Mouse (Mus musculus) lung, postnatal 0 days (tissue): ENCODE measurements at regions not wholly inside any gene's neighbourhood (a gene's known extent, or its start where the extent isn't known, plus 50 kb on each side); places are given as distances from the start of the nearest gene placed in this dataset.
A peak's percentile ranks its signal among the peaks of the same experiment; 100 is the strongest.

Experiments used
- ATAC-seq: fragments of 200-750 bp; cut with Nextera tagmentation; 2 replicates; pipeline ENCODE4 v1.8.0; 2017; ENCODE audit warnings: moderate library complexity
- DNase-seq: peaks from one replicate; pipeline ENCODE4 v3.0.0-alpha.2; 2016; ENCODE audit warnings: low spot score
- H3K27ac ChIP-seq: fragments of 300-500 bp; sonication (generic); 2 replicates; pipeline ENCODE4 v1.5.1; 2014; ENCODE audit warnings: antibody characterized with exemption, mild to moderate bottlenecking, low read length, mixed read lengths
- H3K27me3 ChIP-seq: fragments of 300-500 bp; sonication (generic); replicated peaks from 2 replicates; pipeline ENCODE4 v1.6.1; 2014; ENCODE audit warnings: low read length, mixed read lengths; ENCODE audit not compliant: insufficient read depth
- H3K36me3 ChIP-seq: fragments of 300-500 bp; sonication (generic); 2 replicates; pipeline ENCODE4 v1.6.1; 2014; ENCODE audit warnings: low read length, mixed read lengths; ENCODE audit not compliant: insufficient read depth
- H3K4me1 ChIP-seq: fragments of 300-500 bp; sonication (generic); 2 replicates; pipeline ENCODE4 v1.6.1; 2014; ENCODE audit warnings: antibody characterized with exemption, low read depth, low read length, mixed read lengths; ENCODE audit not compliant: insufficient read depth
- H3K4me2 ChIP-seq: fragments of 300-500 bp; sonication (generic); replicated peaks from 2 replicates; pipeline ENCODE4 v1.6.1; 2014; ENCODE audit warnings: low read depth, mild to moderate bottlenecking, low read length, moderate library complexity, mixed read lengths
- H3K4me3 ChIP-seq: fragments of 300-500 bp; sonication (generic); 2 replicates; pipeline ENCODE4 v1.5.1; 2014; ENCODE audit warnings: low read depth, low read length
- H3K9ac ChIP-seq: fragments of 300-500 bp; sonication (generic); replicated peaks from 2 replicates; pipeline ENCODE4 v1.6.1; 2014; ENCODE audit warnings: low read depth, mild to moderate bottlenecking
- H3K9me3 ChIP-seq: fragments of 300-500 bp; sonication (generic); 2 replicates; pipeline ENCODE4 v1.6.1; 2016; ENCODE audit warnings: low read length, mixed read lengths
- CTCF ChIP-seq: IDR thresholded peaks from 2 replicates; pipeline ENCODE4 v1.5.1; 2016; ENCODE audit warnings: antibody characterized with exemption, mild to moderate bottlenecking
- EP300 ChIP-seq: IDR thresholded peaks from 2 replicates; pipeline ENCODE4 v1.6.1; 2016; ENCODE audit warnings: antibody characterized with exemption, mild to moderate bottlenecking, control low read depth
- WGBS: fragments of 180-500 bp; shearing (Covaris S2); extraction: QIAGEN DNeasy Blood & Tissue Kit; methylation state at CpG from one replicate; pipeline ENCODE4 v1.1.7; 2014; 5-methylcytosine and 5-hydroxymethylcytosine counted together

DNA sequence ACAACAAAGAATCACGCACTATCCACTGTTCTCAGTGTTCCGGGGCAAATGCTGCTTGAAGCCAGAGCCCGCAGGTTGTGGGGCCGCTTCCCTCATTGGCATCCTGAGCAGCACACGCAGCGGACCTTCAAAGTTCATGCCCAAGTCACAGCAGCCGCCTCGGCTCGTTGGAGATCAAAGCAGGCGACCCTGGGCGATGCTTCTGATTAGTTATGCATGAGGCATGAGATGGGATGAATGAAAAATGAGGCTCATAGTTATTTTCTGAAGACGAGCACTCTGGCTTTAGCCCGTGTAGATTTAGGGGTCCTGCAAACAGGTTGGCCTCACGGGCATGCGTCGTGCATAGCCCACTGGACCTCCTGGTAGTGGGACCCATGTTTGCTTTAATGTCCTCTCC is 252.5 kb upstream of the Sulf2 start:
- H3K27ac ChIP-seq = no peak overlapping the region
- H3K4me1 ChIP-seq = no peaks in the 10 kb centered on the region
- H3K27me3 ChIP-seq = no peaks in the 10 kb centered on the region
- no peaks in the 10 kb centered on the region for H3K9me3 ChIP-seq
- H3K36me3 ChIP-seq = no peaks in the 10 kb centered on the region
- no peak for DNase-seq
- no peak overlapping the region for H3K4me2 ChIP-seq
- ATAC-seq = no peak
- WGBS = 82% methylated on average over 16 of the region's 16 CpGs
- no peak for TF ChIP-seq EP300
- no peak for TF ChIP-seq CTCF
- H3K4me3 ChIP-seq = no peak overlapping the region
- H3K9ac ChIP-seq = no peak overlapping the region

DNA sequence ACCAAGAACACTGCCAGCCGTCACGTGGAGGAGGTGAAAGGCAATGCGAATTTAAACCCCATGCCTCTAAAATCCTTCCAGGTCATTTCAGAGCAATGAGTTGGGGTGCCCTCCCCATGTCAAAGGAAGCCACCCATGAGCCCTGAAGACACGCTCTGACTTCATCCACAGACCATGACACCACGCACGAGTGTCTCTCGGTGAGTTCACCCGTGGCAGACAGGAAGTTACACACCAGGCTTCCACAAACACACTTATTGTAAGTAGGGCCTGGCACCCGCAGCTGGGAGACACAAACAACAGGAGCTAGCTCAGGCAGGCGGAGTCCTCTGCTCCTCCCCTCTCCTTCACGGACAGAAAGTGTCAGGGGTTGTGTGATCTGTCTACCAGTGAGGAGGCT is 251.4 kb upstream of the Sulf2 start:
- Histone ChIP-seq H3K9ac (no peak overlapping the region), H3K4me2 (no peak overlapping the region), H3K36me3 (no peaks in the 10 kb centered on the region), H3K4me1 (no peaks in the 10 kb centered on the region), H3K9me3 (no peaks in the 10 kb centered on the region), H3K4me3 (no peak overlapping the region), H3K27ac (no peak overlapping the region), H3K27me3 (no peaks in the 10 kb centered on the region)
- no peak for DNase-seq
- ATAC-seq = no peak
- 59% methylated on average over 11 of the region's 11 CpGs for WGBS
- TF ChIP-seq CTCF (no peak), EP300 (no peak)

DNA sequence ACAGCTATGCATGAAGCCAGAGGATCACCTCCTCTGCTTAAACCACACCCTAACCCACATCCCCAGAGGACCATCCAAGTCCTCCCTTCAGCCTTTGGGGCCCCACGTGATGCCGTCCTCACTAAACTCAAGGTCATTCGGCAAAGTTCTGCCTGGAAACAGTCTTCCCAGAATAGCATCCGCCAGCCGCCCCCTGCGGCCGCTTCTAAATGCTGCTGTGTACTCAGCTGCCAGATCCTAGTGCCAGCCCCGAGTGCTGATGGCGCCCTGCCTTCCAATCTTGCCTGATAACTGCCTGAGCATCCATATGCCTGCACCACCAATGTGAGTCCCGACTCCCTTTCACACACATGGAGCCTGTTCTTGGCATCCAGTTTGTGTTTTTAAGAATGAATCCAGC is 247.9 kb upstream of the Sulf2 start:
- no peaks in the 10 kb centered on the region for H3K9me3 ChIP-seq
- TF ChIP-seq EP300 (no peak), CTCF (no peak)
- no peak overlapping the region for H3K4me3 ChIP-seq
- H3K36me3 ChIP-seq = no peaks in the 10 kb centered on the region
- H3K27ac ChIP-seq = no peak overlapping the region
- no peaks in the 10 kb centered on the region for H3K27me3 ChIP-seq
- H3K9ac ChIP-seq = no peak overlapping the region
- no peaks in the 10 kb centered on the region for H3K4me1 ChIP-seq
- ATAC-seq (no peak), DNase-seq (no peak)
- 60% methylated on average over 10 of the region's 10 CpGs for WGBS
- H3K4me2 ChIP-seq = no peak overlapping the region

DNA sequence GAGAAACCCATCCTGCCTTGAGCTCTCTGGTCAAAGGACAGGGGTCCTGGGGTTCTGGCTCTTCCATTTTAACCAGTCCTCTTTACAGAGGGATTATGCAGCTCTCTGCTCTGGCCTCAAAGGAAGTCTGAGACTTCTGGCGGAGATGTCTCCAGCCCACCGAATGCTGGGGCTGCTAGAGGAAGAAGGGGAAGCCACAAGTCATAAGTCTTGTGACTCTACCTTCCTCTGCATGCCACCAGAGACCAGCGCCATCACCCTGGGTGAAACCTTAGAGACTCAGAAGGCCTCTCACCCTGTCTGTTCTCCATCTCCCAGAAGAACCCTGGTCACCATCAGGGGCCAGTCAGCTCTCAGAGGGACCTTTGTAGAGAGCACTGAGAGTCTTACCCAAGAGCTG is 246.4 kb upstream of the Sulf2 start:
- no peaks in the 10 kb centered on the region for H3K27me3 ChIP-seq
- H3K4me1 ChIP-seq = no peaks in the 10 kb centered on the region
- H3K4me3 ChIP-seq = no peak overlapping the region
- H3K4me2 ChIP-seq = no peak overlapping the region
- ATAC-seq (no peak), DNase-seq (no peak)
- TF ChIP-seq EP300 (no peak), CTCF (no peak)
- H3K36me3 ChIP-seq = no peaks in the 10 kb centered on the region
- 75% methylated on average over 3 of the region's 3 CpGs for WGBS
- H3K9ac ChIP-seq = no peak overlapping the region
- H3K9me3 ChIP-seq = no peaks in the 10 kb centered on the region
- H3K27ac ChIP-seq = no peak overlapping the region

DNA sequence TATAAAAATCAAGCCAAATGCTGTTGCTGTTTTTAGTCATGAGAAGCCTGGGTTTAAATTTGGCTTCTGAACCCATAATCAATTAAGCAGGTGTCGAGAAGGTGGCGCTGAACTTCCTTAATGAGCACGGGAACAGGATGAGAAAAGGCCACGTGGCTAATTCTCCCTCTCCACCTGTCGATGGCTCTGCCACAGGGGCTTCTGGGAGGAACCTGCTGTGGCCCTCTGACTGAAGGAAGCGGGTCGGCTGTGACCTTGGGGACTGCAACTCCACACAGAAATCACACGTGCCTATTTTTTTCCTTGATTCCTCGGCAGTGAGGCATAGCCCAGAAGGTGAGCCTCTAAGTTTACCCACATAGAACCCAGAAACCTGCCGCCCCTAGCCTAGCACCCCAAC is 244.8 kb upstream of the Sulf2 start:
- Histone ChIP-seq H3K4me2 (no peak overlapping the region), H3K27me3 (no peaks in the 10 kb centered on the region; the same call in 1 of the 2 replicates), H3K27ac (no peak overlapping the region), H3K4me3 (no peak overlapping the region), H3K9me3 (no peaks in the 10 kb centered on the region), H3K36me3 (no peaks in the 10 kb centered on the region), H3K4me1 (no peaks in the 10 kb centered on the region), H3K9ac (no peak overlapping the region)
- WGBS = 60% methylated on average over 10 of the region's 10 CpGs
- no peak for TF ChIP-seq CTCF
- TF ChIP-seq EP300 = no peak
- no peak for DNase-seq
- no peak for ATAC-seq

DNA sequence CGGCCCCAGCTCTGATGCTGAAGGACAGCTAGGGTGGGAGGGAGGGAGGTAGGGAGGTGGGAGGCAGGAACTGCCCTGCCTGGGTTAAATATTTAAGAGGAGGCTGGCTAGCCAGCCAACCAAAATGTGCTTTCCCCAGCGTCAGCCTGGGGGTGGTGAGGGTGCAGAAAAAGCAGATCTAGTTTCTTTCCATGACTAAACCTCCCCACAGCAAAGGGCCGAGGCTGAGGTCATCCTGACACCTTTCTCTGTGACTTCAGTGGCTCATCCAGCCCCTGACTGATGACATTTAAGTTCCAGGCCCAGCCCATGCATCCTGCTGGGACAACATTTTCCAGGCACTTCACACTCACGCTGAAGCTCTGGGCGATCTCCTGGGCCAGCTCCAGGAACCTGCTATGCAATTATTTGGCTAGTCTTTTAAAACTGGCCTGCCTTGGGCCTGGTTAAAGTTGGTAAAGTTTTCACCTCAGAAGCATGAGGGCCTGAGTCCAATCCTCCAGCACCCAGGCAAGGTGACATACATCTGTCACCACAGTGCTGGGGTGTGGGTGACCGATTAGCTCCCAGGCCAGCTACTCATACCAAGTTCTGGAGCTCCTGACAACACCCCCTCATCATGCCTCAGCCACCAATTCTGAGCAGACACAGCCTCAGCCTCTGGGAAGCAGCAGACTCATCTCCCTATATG is 243.8 kb upstream of the Sulf2 start:
- Histone ChIP-seq H3K4me2 (no peak overlapping the region), H3K4me3 (no peak overlapping the region), H3K27ac (no peak overlapping the region), H3K27me3 (no peaks in the 10 kb centered on the region; the same call in 1 of the 2 replicates), H3K9ac (no peak overlapping the region), H3K9me3 (no peaks in the 10 kb centered on the region), H3K4me1 (no peaks in the 10 kb centered on the region), H3K36me3 (no peaks in the 10 kb centered on the region)
- 23% methylated on average over 6 of the region's 6 CpGs for WGBS
- peak; percentile 64 for DNase-seq
- peak; percentile 81 for ATAC-seq
- TF ChIP-seq CTCF (no peak), EP300 (0 out of 2 replicates have a peak, but pooled peaks have one; percentile 30)

DNA sequence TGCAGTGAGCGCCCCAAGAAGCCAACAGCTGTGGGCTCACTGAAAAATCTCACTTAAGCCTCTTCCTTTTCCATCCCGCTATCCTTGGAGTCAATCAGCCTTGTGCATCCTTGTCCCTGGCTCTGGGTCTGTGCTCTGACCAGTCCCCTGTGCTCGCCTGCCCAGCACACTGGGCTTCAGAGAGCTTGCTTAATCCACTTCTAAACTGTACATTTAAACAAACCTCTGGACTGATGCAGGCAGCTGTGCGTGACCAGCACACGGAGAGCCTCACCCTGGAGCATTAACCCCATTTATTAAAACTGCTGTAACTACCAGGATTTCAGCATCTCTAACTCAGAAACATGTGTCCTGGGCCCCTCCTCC is 243.3 kb upstream of the Sulf2 start:
- no peak for TF ChIP-seq CTCF
- no peak for TF ChIP-seq EP300
- H3K4me3 ChIP-seq = no peak overlapping the region
- no peaks in the 10 kb centered on the region for H3K36me3 ChIP-seq
- H3K4me2 ChIP-seq = no peak overlapping the region
- peak; percentile 24; the same call in 1 of the 2 replicates for ATAC-seq
- no peaks in the 10 kb centered on the region for H3K9me3 ChIP-seq
- 51% methylated on average over 5 of the region's 5 CpGs for WGBS
- no peaks in the 10 kb centered on the region; the same call in 1 of the 2 replicates for H3K27me3 ChIP-seq
- H3K4me1 ChIP-seq = no peaks in the 10 kb centered on the region
- DNase-seq = no peak
- H3K27ac ChIP-seq = no peak overlapping the region
- H3K9ac ChIP-seq = no peak overlapping the region
